Mouse (Mus musculus) mesoderm, embryonic 11.5 days (tissue): ENCODE measurements around the gene Hexim2.

Experiments used
- DNase-seq: peaks from one replicate; pipeline ENCODE4 v3.0.0-alpha.2; 2012; ENCODE audit warnings: low read depth, low spot score

Gene Hexim2

DNA sequence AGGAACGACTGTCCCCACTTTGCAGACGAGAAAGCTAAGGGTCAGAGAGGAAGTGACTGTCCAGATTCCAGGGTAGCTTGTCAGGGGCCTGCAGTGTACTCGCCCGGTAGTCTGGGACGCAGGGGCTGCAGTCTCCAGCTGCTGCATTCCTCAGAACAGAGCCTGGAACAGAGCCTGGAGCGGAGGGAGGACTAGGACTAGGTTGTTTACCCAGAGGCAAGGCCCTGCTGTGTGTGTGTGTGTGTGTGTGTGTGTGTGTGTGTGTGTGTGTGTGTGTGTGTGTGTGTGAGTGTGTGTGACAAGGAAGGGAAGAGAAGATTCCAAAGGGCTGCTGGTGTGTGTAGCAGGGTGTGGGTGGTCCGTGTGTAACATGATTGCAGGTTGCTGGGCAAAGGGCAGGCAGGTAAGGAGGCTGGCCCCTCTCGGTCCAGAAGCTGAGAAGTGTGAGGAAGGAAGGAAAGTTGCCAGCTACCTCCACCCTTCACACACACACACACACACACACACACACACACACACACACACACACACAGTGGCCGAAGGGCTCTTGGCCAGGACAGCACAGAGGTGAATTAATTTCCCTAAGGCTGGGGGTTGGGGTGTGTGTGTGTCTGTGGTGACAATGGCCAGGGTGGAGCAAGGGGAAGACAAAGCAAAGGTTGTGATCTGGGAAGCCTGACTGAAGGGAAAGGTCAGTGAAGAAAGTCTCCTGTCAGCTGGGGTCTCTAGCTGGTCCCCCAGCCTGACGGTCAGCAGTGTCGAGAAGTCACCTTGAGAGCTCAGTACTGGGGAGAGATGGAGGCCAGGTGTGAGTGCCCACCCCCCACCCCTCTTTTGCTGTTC is 9.1 kb downstream of the Hexim2 start:
- DNase-seq, result no peak

GRCm38 (mm10) chr11:103141944-103142255 is 9.7 kb downstream of the Hexim2 start:
- DNase-seq, result no peak

- peak; percentile 56 for DNase-seq
Measured at GRCm38 (mm10) chr11:103142441-103143182, 10.4 kb downstream of the Hexim2 start.

DNA sequence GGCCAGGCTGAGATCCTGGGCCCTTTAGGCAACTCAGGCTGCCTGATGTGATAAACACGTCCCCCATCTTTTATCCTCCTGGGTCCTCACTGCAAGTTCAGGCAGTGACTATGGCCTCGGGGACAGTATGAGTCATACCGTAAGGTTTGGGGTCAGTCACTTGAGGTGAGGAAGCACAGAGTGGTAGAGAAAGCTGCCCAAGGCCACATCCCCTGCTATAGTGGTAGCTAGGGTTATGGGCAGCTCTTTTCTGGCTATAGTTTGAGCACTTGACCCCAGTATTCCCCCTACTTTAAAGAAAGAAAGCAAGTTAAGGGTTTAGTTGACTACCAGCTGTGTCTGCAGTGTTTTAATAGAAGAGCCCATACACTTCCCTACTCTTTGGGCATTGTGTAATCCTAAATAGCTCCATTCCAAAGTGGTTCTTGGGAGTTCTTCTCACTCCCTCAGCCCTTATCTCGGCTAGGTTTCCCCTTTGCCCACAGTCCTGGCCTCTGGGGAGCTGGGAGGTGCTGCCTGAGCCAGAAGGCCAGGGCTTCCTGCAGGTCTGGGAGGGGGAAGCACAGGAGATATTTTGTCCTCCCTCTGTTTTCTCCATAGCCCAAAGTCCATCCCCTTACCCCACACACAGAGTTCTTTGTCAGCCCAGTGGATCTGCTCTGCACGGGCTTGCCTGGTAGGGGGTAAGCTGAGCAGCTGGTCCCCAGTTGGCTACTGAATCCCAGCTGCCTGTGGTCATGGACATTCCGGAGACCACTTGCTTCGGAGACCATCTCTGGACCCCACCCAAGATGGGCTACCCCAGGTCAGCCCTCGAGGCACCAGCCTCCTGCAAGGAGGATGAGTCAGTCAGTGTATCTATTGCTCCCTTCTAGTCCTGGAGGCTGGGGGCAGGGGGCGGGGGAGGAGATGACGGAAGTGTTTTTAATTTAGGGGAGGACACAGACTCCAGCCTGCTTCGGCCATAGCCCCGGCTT is 12.4 kb downstream of the Hexim2 start:
- no peak for DNase-seq

DNA sequence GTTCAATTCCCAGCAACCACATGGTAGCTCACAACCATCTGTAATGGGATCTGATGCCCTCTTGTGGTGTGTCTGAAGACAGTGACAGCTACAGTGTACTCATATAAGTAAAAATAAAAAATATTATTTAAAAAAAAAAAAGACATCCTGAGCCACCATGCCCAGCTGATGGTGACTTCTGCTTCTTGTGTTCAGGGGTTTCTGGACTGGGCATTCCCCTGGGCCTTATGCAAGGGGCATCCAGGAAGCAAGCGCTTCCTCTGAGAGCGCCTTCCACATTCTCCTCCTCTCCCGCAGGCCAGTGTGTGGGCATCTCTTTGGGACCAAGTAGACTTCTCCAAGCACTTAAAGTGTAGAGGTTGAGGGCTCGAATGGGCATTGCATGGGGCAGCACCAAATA is 14.2 kb downstream of the Hexim2 start:
- DNase-seq, result no peak

DNA sequence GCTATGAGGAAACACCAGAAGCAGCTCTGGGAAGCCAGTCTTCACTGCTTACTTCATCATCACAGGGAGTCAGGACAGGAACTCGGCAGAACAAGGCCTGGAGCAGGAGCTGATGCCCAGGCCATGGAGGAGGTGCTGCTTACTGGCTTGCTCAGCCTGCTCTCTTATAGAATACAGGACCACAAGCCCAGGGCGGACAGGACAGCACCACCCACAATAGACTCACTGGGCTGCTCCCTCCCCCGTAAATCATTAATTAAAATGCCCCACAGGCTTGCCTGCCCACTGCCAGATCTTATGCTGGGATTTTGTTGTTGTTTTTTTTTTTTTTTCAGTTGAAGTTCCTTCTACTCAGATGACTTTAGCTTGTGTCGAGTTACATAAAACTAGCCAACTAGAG is 15.5 kb downstream of the Hexim2 start:
- no peak for DNase-seq

DNA sequence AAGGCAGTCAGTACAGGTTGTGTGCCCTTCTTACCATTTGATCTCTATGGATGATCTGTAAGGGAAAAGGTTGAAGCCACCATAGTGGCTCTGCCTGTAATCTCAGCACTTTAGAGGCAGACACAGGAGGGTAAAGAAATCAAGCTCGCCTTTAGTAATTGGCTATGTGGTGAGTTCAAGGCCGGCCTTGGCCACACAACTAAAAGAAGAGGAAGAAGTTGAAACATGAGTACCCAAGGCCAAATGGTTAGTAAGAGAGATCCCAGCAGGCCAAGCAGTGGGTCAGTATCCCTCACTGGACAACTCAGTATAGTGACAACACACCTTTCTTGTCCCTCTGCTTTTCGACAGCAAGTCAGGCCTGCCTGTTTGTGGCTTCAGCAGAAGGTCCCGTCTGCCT is 17.5 kb downstream of the Hexim2 start:
- DNase-seq, result no peak

GRCm38 (mm10) chr11:103158621-103159478 is 26.6 kb downstream of the Hexim2 start:
- DNase-seq, result peak; percentile 94

DNA sequence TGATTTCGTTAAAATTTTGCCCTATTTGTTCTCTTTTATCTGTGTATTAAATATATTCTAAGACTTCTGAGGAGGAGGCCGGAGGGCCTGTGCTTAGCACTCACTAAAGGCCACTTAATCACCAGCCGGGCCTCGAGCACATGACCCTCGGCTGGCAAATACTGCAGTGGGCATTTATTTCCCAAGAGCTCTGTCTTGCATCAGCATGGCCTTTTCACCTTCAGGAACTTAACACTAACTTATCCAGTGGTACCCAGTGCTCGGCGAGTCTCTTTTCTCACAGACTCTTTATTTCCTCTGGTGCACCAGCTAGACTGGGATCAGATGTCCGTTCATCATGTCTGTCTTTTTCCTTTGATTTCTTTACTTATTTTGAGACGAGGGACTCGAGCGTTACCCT is 28.5 kb downstream of the Hexim2 start:
- DNase-seq, result no peak

GRCm38 (mm10) chr11:103161449-103161848 is 29.2 kb downstream of the Hexim2 start:
- no peak for DNase-seq

DNA sequence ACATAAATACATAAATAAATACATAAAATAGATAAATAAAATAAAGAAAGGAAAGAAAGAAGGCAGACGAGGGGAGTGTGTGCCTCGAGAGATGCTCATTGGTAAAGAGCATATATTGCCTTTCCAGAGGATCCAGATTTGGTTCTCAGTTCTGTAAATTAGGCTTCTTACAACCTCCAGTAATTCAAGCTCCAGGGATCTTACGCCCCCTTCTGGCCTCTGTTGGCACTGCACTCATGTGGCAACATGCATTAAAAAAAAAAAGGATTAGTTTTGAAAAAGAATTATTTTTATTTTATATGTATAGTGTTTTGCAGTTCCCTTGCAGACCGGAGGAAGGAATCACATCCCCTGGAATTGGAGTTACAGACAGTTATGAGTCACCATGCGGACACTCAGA is 29.9 kb downstream of the Hexim2 start:
- DNase-seq, result no peak

- DNase-seq, result no peak
Measured at GRCm38 (mm10) chr11:103164391-103164790, 32.2 kb downstream of the Hexim2 start.

DNA sequence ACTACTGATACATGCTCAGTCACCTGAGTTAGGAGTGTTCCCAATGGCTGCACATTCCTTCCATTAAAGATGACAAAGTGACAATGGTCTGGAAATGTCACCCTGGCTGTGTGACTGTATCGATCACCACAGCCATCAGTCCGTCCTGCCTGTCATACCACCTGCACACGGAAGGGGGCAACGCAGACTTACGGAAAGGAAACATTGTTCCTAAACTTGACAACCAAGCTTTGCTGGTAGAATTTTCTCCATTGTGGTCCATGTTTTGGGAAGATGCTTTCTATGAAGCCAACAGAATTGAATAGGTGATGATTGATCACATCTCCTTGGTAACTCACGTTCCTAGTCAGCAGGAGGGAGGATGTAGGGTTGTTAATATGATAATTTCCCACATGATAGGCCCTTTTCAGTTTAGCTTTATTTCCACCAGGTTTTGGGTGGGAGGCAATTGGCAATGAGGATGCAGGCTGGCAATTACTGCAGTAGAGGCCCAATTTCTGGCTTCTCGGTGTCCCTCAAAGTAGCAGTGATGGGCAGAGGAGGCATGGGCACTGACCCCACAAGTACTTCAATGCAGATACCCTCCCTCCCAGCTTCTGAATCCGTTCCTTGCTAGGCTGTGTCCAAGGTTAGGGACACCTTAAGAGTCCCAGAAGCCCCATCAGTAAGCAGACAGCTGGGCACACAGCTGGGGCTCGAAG is 36.6 kb downstream of the Hexim2 start:
- DNase-seq, result peak; percentile 53

- DNase-seq, result no peak
Measured at GRCm38 (mm10) chr11:103169664-103170063, 37.4 kb downstream of the Hexim2 start.

DNA sequence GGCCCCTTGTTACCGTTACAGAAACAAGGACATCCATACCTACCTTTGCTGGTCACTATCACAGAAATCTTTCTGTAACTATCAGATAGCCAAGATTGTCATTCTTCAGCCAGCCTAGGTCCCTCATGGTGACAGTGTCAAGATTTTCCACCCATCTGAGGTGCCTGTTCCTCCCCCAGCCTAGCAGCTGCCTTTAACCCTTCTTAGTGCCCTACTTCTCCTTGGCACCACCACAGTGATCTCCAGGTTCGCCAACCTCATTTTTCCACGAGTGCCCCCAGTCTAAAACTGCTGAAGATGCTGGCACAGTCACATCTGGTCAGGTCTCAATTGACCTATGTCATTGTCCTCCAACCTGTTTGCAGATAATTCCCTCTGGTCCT is 37.9 kb downstream of the Hexim2 start:
- DNase-seq, result no peak

- DNase-seq, result no peak
Measured at GRCm38 (mm10) chr11:103170494-103171285, 38.5 kb downstream of the Hexim2 start, which contains the start of gene Fmnl1. Fmnl1 (plus strand) TSS chr11:103171107.

DNA sequence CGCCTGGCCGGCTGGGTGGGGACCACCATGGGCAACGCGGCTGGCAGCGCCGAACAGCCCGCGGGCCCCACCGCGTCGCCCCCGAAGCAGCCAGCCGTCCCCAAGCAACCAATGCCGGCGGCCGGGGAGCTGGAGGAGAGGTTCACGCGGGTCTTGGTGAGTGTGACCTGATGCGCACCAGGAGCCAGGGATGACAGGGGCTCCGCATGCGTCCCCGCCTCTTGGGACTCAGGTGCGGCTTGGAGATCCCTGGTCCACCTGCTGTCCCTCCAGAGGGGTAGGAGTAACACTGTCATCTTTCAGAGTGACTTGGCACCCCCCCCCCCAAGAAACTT is 39.0 kb downstream of the Hexim2 start:
- no peak for DNase-seq

- no peak for DNase-seq
Measured at GRCm38 (mm10) chr11:103171703-103172391, 39.6 kb downstream of the Hexim2 start.

- no peak for DNase-seq
Measured at GRCm38 (mm10) chr11:103172392-103173040, 40.3 kb downstream of the Hexim2 start.
